Mouse (Mus musculus) urinary bladder, adult 18-20 months (tissue): Measurements from ENCODE around the gene Dnaic1.

ENCODE experiments used
- DNase-seq, 2 experiments: peaks; one replicate each; pipeline ENCODE4 v3.0.0; 2022; ENCODE audit warnings: low spot score in 2 of 2, mixed read lengths in 2 of 2

Dnaic1 gene

DNA sequence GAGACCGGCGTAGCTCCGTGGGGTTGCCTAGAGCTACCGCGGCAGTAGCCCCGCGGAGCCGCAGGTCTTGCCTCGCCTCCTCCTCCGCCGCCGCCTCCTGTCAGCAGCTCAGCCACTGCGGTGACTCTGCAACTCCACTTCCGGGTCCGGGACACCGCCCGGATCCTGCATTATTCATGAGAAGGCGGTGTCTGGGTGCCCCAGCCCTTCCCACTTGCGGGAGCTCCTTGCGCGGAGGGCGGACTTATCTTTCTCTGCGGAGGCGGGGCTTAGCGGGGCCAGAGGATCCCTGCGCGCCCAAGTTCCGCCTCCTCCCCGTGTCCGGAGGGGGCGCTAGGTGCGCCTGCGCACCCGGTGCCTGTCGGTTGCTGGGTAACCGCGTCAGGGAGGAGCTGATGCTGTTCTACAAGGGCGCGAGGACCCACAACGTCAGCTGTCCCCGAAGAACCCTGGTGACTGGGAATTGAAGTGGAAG, at the start of gene Dnaic1, which contains the start of gene Fam219a:
Gene Dnaic1 (plus strand): TSS at position 365 of the 475 bp plus-strand sequence.
Gene Fam219a (minus strand): TSS at position 128 of the 475 bp plus-strand sequence.
- peak; percentile 93 to 99 for DNase-seq

DNA sequence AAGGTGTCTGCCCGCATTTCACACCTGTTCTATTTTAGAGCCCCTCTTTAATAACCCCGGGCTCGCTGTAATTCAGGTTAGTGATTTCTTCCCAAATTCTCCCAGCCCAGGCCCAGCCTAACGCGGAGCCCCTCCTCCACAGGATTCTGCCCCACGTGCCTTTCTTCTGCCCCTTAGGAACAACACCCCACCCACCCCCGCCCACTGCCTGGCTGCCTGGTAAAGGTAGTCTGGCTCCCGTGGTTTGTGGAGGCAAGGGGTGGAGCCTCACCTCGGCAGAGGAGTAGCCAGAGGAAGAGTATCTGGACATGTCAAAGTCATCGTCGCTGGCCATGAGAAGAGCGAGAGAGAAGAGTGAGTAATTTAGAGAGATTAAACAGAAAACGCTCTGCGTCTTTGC, 48.9 kb upstream of the Dnaic1 start:
- no peak for DNase-seq

DNA sequence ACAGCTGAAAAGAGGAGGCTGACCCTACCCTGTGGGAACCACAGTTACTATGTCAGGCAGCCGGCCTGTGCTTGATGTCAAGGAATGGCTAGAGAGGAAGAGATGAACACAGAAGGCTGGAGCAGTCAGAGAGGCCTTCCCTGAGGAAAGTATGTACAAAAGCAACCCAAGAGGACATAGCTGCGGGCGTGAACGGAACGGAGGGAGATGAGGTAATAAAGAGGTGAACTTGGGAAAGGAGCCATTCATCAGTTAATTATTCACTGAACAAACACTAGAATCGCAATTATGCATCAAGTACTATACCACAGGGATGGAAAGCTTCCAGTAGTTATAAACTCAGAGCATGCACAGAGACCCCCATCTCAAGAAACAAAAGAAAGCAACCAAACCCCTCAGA, 47.4 kb upstream of the Dnaic1 start:
- no peak for DNase-seq

DNA sequence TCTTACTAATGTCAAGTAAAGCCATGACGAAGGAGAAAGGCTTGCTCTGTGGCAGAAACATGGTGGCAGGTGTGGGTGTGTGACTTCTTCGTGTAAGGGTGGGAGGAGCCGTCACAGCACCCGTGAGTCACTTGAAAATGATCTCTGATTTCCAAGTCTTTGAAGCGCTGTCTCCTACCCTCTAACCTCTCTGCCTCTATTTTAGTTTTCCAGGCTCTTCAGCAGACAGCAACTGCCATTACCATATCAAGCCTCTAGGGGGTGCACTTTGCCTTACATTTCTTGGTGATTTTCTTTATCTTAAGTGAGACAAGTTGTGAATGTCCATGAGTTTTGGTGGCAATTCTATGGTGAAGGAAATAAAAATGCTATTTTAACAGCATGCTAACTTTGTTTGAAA, 46.8 kb upstream of the Dnaic1 start:
- DNase-seq = peak in 1 of 2 experiments; percentile 17

DNA sequence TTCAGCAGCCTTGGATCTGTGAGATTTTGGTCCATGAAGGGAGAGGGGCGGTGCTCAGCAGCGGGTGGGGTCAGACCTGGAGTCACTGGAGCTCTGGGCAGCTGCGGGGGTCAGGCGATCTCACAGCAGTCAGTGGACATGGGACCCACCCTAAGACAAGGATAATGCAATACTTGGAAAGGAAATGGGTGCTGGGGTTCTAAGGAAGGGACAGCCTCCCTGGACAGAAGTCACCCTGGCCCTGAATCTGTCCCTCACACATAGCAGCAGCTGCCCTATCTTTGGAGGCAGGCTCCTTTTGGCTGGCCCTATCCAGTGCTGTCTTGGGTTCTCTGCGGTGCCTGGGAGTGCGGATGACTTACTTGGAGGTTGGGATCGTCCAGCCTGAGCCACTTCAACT, 45.7 kb upstream of the Dnaic1 start:
- no peak for DNase-seq

DNA sequence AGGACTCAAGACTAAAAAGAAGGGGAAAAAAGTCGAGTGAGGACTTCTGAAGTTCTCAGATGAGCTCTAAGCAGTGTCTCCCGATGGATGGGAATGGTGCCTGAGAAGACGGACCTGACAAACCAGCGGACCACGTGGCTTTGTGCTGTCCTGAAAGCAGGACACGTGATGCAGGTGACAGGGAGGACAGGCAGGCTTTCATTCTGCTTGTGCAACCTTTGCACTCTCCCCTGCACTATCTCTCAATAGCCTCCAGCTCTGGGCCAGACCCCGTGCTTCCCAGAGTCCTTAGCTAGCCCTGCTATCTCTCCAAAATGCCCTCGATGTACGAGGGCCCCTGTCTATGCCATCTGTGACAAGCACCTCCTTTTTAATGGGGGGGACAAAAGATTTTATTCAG, 44.7 kb upstream of the Dnaic1 start:
- DNase-seq = no peak

DNA sequence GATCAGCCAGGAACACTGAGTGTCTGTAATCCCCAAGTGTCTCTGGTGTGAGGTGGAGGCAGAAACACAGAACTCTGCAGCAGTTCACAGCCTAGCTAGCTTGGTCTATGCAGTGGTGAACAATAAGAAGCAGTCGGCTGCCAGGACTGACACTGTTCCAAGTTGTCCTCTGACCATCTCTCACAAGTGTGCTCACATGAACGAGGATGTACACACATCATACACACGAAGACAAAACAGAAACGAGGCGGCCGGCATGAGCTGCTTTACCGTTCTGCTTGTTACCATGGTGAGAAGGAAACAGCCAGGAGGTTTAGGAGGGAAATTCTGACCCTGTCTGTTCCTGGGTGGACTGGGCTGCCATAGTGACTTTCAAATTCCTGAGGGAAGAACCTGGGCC, 43.0 kb upstream of the Dnaic1 start:
- no peak for DNase-seq

DNA sequence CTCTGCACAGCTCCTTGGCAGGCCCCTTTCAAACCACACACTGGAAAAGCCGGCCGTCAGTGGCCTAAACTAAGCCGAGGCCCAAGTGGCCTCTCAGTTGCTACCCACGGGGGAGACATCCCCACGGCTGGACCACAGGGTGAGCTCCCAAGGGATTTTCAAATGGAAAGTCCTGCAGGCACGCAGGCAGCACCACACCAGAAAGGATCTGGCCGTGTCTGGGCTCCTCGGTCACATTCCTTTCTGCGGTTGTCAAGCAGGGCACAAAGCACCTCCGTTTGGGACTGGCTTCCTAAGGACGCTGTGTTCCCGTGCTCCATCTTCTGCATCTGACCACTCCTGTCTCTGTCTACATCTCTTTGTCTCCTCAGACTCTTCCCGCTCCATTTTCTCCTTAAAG, 42.5 kb upstream of the Dnaic1 start:
- DNase-seq = no peak

DNA sequence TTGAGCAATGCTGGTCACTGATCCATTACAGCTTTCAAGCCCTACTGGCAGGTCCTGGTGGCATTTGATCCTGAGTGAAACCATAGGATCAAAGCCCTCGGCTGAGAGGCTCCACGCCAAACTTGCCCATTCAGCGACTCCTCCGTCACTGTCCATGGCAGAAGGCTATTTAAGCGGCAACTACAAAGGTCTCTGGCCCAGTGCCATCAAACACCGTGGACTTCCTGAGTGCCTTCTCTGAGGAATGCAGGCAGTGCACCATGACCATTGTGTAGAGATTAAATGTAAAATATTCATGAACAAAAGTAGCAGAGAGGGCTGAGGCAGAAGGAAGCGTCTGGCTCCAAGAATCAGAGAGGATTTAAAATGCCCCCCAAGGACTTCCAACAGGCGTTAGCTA, 41.6 kb upstream of the Dnaic1 start:
- no peak for DNase-seq

DNA sequence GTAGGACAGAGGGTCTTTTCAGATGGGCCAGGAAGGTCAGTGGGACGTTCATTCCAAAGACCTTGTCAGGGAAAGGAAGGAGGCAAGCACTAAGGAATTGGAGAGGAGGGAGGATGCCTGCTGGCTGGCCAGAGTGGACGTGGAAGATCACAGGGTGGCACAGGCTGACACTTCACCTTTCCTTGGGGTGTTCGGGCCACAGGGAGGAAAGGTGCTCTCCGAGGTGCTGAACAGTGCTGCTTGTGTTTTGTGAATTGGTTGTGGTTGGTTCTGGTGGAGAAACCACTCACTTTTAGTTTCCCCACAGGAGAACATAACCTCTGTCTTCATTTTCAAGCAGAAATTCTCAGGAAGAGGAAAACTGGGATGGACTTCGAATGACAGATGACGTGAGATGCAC, 37.2 kb upstream of the Dnaic1 start:
- DNase-seq = peak in 1 of 2 experiments; percentile 16

DNA sequence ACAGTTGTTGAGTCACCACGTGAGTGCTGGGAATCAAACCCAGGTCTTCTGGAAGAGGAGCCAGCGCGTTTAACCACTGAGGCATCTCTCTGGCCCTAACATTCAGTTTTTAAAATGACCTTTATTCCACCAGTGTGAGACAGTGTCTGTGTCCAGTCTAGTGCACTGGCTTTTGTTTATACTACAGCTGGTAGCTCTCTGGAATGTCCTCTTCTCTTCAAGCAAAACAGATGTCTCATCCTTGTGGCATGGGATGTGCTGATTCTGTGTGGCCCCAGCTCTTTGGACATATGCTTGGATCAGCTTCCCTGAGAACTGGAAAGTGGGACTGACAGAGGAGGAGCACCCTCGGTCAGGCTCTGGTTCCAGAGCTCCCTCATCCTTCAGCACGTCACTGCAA, 34.7 kb upstream of the Dnaic1 start:
- no peak for DNase-seq

DNA sequence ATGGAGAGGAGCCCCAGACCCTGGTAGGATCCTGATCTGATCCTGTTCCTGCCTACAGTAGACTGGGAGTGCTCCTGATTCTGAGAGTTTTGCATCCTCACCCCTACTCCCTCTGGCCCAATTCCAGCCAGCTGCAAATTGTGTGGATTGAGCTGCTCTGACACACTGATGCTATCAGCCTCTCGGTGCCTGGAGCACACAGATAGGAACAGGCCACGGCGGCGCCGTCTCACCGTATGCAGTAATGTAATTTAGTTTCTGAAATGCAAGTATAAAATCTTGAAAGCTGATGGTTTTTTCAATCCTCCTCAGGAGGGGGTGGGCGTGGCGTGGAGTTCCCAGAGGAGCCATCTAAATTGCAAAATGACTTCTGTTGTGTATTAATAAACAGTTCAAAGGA, 27.4 kb upstream of the Dnaic1 start:
- no peak for DNase-seq

DNA sequence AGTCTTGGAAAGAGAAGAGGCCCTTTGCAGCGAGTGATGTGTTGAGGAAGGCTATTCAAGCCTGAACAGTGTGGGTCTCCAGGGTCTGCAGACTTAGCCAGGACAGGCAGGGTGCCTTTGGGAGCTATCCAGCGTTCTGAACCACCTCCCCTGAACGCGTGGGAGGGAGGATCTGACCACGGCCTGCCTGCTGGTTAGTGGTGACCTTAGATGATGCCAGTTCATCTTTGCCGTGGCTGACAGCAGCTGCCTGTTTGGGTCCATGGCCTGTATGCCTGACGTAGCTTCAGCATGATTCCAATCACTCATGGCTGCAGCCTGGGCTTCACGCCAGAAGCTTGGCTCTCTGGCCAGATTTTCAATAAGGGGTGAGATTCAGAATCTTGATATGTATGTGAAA, 23.6 kb upstream of the Dnaic1 start:
- no peak for DNase-seq

DNA sequence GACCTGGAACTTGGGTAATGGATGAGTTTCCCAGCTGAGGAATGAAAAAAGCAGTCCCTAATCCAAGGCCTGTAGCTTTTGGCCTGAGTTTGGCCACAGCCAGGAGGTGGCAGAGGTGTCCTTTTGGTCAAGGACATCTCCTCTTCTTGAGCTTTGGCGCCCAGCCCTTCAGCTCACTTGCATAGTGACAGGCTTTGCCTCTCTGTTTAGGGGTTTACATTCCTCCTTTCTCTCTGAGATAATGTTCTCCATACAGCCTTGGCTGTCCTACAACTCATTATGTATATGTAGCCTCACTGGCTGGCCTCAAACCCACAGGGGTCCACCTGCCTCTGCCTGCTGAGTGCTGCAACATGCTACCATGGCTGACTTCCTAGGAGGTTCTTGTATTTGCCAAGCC, 22.5 kb upstream of the Dnaic1 start:
- no peak for DNase-seq

DNA sequence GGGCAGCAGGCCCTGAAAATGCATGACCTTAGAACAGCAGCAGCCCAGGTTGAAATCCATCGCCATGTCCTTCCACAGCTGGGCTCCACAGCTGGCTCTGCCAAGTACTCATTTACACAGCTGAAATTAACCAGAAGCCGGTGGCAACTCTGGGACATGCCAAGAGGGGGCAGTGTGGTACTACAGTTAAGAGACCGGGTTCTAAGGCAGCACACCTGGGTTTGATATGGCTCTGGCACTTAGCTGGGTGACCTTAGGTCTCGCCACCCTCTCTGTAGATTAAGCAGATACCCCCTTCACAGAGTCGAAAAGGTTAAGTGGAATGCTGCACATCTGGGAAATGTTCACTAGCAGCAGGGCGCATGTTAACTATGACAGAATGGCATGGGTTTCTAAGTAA, 17.0 kb upstream of the Dnaic1 start:
- peak; percentile 31 to 64 for DNase-seq

DNA sequence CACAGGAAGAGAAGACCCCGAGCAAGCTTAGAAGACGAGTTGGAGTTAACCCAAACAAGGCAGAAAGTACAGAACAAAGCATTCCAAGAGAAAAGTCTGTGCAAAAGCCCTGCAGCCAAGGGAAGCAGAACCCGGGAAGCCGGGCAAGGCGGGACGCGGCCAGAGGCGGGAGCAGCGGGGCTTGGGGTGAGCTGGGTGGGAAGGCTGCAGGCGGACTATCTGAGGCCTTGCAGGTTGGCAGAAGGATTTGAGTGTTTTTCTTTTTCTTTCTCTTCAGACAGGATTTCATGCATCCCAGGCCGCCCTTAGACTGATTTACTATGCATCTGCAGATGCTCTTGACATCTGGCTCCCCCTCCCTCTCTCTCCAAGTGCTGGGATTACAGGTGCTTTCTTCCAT, 16.5 kb upstream of the Dnaic1 start:
- DNase-seq = no peak

DNA sequence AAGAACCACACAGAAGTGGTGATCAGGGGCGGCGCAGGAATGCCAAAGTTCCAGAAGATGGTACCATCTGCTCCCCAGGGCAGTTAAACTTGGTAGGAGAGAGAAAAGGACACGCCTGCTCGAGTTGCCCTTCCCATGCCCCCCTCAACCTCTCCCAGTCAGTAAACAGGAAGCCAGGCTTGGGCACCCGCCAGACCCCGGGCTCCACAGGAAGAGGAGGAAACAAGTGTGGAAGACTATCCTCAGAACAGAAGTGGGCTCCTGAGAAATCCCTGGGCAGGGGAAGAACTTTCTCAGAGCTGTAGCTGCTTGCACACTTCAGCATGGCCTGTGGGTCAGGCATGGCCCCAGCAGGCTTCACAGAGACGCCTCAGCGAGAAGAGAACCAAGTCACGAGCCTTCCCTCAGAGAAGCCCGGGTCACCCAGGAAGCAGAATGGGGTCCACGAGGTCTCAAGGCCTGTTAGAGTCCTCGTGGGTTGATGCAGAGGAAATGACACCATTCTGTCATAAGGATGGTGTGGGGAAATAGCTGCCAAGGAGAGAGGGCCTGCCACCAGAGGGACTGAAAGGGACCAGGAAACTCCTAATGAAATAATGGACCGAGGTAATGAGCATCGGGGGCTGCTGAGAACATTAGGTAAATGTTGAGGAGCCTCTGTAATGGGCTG, 14.4 kb upstream of the Dnaic1 start:
- DNase-seq = peak in 1 of 2 experiments; percentile 15

DNA sequence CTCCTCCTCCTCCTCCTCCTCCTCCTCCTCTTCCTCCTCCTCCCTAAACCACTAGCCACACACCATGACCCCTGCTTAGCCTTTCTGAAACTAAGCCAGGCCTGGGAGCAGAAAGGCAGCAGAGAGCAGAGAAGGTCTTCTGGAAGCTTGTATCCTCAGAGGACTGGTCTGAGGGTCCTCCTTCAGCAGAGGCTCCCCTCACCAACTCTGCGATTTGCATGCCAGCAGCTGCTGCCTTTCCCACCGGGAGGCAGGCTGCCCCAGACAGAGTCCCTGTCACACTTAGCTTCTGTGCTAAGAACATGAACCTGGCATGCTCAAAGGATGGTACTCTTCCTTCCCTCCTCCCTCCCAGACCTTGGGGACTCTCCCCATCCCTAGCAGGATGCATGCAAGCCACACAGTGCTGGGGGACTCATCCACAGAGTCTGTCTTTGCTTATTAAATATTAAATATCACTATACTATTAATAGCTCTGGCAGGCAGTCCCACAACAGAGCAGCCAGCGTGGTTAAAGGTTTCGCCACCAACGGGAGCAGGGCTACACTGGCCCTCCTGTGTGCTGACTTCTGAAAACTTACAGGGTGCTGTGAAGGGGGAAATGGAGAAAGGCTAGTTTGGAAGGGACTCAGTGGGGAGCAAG, 13.1 kb upstream of the Dnaic1 start:
- no peak for DNase-seq

DNA sequence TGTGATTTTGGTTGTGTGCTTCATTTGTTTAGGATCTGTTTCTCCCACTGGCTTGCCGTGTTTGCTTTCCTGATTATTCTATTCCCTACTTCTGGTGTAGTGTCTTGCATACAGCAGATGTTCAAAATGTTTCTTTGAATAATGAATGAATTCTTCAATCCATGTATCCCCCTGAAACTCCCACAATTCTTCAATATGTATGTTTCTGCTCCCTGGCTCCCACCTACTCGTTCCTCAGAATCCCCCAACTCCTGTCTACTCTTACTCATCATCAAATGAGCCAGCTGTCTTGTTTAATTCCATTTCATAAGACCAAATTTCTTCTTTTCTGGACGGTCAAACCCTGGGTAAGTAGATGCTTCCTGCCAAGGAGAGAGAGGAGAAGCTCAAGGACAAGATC, 12.5 kb upstream of the Dnaic1 start:
- no peak for DNase-seq

DNA sequence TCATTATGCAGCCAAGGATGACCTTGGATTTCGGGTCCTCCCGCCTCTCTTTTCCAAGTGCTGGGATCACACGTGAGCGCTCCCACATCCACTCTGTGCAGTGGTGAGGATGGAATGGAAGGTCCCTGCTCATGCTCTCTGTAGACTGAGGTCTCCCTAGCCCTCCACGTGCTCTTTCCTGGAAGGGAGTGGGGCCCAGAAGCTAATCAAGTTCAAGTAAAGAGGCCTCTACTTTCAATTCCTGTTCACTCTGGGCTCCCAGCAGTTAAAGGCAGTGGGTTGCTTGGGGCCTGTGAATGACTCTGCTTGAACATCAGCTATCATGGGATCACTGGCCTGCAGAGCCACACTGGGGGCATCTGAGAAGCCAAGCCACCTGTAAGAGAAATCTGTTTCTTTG, 6.3 kb upstream of the Dnaic1 start:
- DNase-seq = no peak

DNA sequence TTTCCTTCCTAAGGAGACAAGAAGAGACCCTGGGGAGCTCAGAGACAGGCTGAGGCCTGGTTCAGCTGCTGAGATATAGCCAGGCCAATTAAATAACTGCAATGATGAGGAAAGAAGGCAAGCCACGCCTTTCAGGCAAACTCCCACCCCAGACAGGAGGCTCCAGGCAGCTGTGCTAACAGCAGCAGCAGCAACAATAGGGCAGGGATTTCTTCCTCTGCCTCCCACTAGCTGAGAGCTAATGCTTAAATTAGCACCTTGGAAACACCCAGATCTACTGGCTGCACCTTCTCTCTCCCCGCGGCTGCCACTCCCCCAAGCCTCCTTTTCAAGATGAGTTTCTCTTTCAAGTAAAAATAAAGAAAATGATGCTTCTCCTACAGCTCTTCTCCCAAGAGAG, 3.5 kb upstream of the Dnaic1 start:
- DNase-seq = no peak

DNA sequence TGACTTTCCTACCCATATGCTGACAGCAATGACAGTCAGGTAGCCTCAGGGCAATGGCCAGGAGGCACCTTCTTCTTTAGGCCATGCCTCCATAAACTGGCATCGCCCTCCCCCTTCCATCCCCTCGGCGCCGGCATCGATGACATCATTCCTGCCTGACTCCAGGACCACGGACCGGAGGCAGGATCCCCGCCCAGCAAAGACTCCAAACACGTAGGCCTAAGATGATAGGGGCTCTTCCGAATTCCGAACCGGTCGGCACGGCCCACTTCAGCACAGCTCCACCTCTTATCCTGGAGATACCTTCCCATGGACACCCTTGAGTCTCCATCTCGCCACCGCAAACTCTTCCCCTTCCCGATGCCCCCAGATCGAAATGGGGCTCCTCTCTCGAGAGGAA, 1.3 kb upstream of the Dnaic1 start:
- no peak for DNase-seq

DNA sequence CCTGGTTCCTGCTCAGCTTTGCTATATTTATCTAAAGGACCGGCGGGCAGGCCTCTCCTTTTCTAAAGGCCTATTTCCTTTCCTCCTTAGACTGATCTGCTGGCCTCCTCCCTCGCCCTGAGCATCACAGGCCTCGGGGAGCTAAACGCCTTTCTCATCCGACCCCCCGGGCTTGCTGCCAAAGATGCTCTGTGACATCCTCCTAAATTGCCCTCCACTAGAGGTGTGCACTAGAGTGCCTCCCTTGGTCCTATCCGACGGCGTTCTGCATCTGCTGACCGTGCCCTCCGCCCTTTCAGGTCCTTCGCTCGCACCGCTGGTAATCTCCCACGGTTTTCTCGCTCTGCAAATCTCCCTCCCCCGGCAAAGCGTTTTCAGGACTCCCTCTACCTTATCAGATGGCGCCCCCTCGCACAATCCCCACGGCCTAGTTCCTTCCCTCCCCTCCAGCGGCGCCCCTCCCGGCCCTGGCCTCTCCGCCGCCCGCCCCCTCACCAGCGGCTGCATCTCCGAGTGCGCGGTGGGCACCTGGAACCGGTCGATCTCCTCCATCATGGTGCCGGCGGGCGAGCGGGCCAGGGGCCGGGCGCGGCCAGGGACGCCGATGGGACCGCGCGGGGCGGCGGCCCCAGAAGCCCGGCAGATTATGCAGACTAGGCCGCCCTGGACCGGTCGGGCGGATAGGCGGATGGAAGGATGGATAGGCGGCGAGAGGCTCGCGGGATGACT, 729 bp upstream of the Dnaic1 start:
- DNase-seq = peak; percentile 18 to 26
